Mouse (Mus musculus) heart, embryonic 11.5 days (tissue): ENCODE data around the gene Nphp3. TPM values are rescaled to one million over a fixed set of nuclear protein-coding genes. Genes with fewer than 3 reads are reported as not detected.

Experiments
- ATAC-seq: fragments of 200-750 bp; cut with Nextera tagmentation; replicated peaks from 2 replicates; pipeline ENCODE4 v1.8.0; 2017; ENCODE audit warnings: moderate library complexity; ENCODE audit not compliant: insufficient number of reproducible peaks, low FRiP score, low TSS enrichment
- H3K27ac ChIP-seq: fragments of 300-500 bp; sonication (generic); 2 replicates; pipeline ENCODE4 v1.5.1; 2014; ENCODE audit warnings: mild to moderate bottlenecking, low read depth, low read length
- H3K27me3 ChIP-seq: fragments of 300-500 bp; sonication (generic); 2 replicates; pipeline ENCODE4 v1.6.1; 2014; ENCODE audit warnings: mild to moderate bottlenecking, low read length, mixed read lengths; ENCODE audit not compliant: control insufficient read depth, insufficient read depth
- H3K36me3 ChIP-seq: fragments of 300-500 bp; sonication (generic); 2 replicates; pipeline ENCODE4 v1.6.1; 2014; ENCODE audit warnings: mild to moderate bottlenecking, low read length, moderate library complexity, mixed read lengths; ENCODE audit not compliant: control insufficient read depth, insufficient read depth
- H3K4me1 ChIP-seq: fragments of 300-500 bp; sonication (generic); 2 replicates; pipeline ENCODE4 v1.6.1; 2014; ENCODE audit warnings: low read length; ENCODE audit not compliant: control insufficient read depth, insufficient read depth
- H3K4me2 ChIP-seq: fragments of 300-500 bp; sonication (generic); 2 replicates; pipeline ENCODE4 v1.6.1; 2014; ENCODE audit warnings: mild to moderate bottlenecking, moderate library complexity
- H3K4me3 ChIP-seq: fragments of 300-500 bp; sonication (generic); 2 replicates; pipeline ENCODE4 v1.5.1; 2014; ENCODE audit warnings: low read depth, low read length
- H3K9ac ChIP-seq: fragments of 300-500 bp; sonication (generic); 2 replicates; pipeline ENCODE4 v1.6.1; 2014; ENCODE audit warnings: mild to moderate bottlenecking, low read depth, low read length, moderate library complexity
- H3K9me3 ChIP-seq: fragments of 300-500 bp; sonication (generic); replicated peaks from 2 replicates; pipeline ENCODE4 v1.6.1; 2016; ENCODE audit warnings: low read length; ENCODE audit not compliant: control insufficient read depth
- WGBS: fragments of 180-500 bp; shearing (Covaris S2); extraction: QIAGEN DNeasy Blood & Tissue Kit; methylation state at CpG from one replicate; pipeline ENCODE4 v1.1.7; 2014; ENCODE audit not compliant: insufficient replicate concordance; 5-methylcytosine and 5-hydroxymethylcytosine counted together
- polyA plus RNA-seq: library from polyadenylated mRNA; unstranded; fragments of >200 nt; fragmentation: Nextera tagmentation; extraction: Ambion mirVana; gene quantifications from 2 replicates; pipeline ENCODE4 v1.2.1, GENCODE M21; 2014

Nphp3 gene
- 4.1 and 5.0 TPM in 2 replicates for polyA plus RNA-seq

DNA sequence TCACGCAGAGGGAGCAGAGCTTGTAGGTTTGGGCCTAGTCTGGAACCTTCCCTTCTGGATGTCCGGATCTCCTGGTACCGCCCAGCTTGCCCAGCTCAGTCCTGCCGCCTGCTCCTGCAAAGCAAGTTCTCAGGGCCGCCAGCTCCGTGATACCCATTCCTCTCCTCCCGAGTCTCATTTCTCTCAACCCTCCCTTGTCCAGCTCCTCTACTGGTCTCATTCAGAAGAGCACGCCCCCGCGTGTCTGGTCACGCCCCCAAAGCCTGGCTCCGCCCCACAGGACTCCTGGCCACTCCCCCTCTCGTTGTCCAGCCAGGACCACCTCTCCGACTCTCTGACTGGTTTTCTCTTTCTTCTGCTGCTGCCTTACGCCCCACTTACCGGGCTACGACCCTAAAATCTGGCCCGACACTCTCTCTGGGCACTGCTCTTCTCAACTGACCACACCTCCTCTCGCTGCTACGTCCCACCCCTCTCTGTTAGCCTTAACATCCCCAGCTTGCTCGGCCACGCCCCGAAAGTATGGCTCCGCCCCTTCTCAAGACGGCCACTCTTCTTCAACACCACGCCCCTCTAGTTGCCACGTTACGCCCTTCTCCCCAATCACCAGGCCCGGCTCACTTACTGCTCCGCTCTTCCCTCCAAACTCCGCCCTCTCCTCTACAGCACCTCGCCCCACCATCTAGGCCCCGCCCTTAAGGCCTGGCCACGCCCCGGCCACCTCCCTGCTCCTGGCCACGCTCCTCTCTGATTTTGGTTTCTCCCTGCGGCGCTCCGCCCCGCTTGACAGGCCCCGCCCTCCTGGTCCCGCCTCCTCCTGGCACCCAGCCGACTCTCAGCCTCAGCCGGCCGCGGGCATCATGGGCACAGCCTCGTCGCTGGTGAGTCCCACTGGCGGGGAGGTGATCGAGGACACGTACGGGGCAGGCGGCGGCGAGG, at the start of gene Nphp3:
Gene Nphp3 (plus strand): TSS at position 624 of the 939 bp plus-strand sequence.
- under 1% methylated on average over 55 of the region's 55 CpGs for WGBS
- peak; percentile 98 for ATAC-seq
- H3K27me3 ChIP-seq = no peaks in the 10 kb centered on the region
- H3K36me3 ChIP-seq = no peaks in the 10 kb centered on the region
- peaks cover 11% of the 10 kb centered on the region for H3K4me1 ChIP-seq
- peak within 1 kb of the TSS; percentile 65 for H3K4me3 ChIP-seq
- H3K27ac ChIP-seq = peak within 1 kb of the TSS; percentile 74
- H3K4me2 ChIP-seq = peak within 1 kb of the TSS; percentile 82
- no peaks in the 10 kb centered on the region for H3K9me3 ChIP-seq
- H3K9ac ChIP-seq = peak within 1 kb of the TSS; percentile 73

DNA sequence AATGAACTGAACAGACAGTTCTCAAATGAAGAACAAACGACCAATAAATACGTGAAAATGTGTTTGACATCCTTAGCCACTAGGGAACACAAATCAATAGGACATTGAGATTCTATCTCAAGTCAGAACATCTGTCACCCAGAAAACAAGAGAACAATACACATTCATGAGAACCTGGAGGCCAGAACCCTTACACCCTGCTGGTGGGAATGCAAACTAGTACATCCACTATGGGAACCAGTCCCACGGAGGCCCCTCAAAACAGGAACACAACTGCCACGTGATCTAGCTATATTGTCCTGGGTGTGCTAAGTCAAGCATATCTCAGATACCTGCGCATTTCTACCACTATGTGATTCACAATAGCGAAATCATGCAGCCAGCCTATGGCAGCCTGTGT, 43.6 kb upstream of the Nphp3 start:
- H3K9me3 ChIP-seq = no peaks in the 10 kb centered on the region
- no peak overlapping the region for H3K4me2 ChIP-seq
- no peaks in the 10 kb centered on the region for H3K4me1 ChIP-seq
- no peaks in the 10 kb centered on the region for H3K27me3 ChIP-seq
- H3K4me3 ChIP-seq = no peak overlapping the region
- ATAC-seq = no peak
- H3K9ac ChIP-seq = no peak overlapping the region
- WGBS = 80% methylated on average over 6 of the region's 6 CpGs
- no peak overlapping the region for H3K27ac ChIP-seq
- H3K36me3 ChIP-seq = no peaks in the 10 kb centered on the region

DNA sequence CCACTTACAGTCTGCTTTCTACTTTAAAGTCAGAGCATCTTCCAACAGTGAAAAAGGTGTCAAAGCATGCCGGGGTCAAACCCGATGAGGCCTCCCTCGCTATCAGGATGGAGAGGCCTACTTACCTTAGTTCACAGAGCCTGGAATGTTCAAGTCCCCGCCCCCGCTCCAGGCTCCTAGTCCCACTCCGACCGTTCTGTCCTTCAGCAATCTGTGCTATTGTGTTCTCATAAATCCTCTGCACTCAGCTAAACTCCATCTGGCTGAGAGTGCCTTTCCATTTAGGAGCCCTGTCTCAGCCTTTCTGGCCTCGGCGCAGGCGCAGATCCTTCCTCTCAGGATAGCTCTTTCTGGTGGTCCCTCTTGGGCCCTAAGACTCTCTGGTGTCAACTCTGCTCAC, 42.4 kb upstream of the Nphp3 start:
- ATAC-seq = no peak
- H3K4me2 ChIP-seq = no peak overlapping the region
- no peaks in the 10 kb centered on the region for H3K27me3 ChIP-seq
- H3K27ac ChIP-seq = no peak overlapping the region
- no peak overlapping the region for H3K4me3 ChIP-seq
- H3K36me3 ChIP-seq = no peaks in the 10 kb centered on the region
- WGBS = 60% methylated on average over 10 of the region's 10 CpGs
- no peaks in the 10 kb centered on the region for H3K4me1 ChIP-seq
- H3K9ac ChIP-seq = no peak overlapping the region
- H3K9me3 ChIP-seq = no peaks in the 10 kb centered on the region

DNA sequence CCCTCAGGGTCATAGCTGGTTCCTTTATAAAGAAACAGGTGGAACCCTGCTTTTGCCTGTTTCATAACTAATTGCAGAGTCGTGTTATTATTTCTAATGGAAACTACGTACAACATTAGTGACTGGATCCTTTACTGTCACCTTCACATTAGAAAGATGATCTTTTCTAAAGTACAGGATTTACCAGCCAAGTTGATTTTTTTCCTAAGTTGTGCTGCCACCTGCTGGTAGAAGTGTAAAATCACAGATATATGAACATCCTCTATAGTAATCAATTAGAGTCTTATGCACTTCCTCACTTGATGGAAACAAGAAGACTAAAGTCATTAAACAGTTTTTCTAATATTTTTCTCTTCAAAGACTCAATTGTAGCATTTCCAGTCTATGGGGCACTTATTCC, 5.8 kb upstream of the Nphp3 start:
- H3K27ac ChIP-seq = no peak overlapping the region
- ATAC-seq = no peak

DNA sequence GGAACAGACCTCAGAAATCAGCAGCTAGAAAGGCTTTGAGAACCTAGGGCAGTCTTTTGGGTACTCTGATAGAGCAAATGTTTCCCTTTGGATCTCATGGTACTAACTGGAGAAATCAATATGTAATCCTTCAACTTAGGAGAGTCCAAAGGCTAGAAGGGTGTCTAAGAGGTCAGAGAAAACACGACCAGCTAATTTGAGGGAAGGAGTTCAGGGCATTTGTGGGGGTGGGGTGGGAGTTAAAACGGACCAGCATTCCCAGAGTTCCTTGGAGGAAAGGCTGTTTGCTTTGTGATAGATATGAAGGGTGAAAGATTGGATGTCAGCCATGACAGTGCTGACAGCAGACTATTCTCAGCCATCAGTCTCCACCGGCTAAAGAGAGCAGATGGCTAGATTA, 1.7 kb upstream of the Nphp3 start:
- Histone ChIP-seq H3K27me3 (no peaks in the 10 kb centered on the region), H3K9ac (no peak overlapping the region), H3K4me1 (peaks cover 11% of the 10 kb centered on the region), H3K4me3 (no peak overlapping the region), H3K4me2 (no peak overlapping the region), H3K9me3 (no peaks in the 10 kb centered on the region), H3K36me3 (no peaks in the 10 kb centered on the region), H3K27ac (no peak overlapping the region)
- WGBS = 10% methylated on average over 3 of the region's 3 CpGs
- no peak for ATAC-seq

More for the DNA sequence above, 5.8 kb upstream of the Nphp3 start:
- WGBS = 7% methylated on average over 2 of the region's 2 CpGs
- H3K4me3 ChIP-seq = no peak overlapping the region
- no peaks in the 10 kb centered on the region for H3K36me3 ChIP-seq
- no peak overlapping the region for H3K4me2 ChIP-seq
- no peaks in the 10 kb centered on the region for H3K9me3 ChIP-seq
- no peaks in the 10 kb centered on the region for H3K27me3 ChIP-seq
- peaks cover 10% of the 10 kb centered on the region for H3K4me1 ChIP-seq
- no peak overlapping the region for H3K9ac ChIP-seq

DNA sequence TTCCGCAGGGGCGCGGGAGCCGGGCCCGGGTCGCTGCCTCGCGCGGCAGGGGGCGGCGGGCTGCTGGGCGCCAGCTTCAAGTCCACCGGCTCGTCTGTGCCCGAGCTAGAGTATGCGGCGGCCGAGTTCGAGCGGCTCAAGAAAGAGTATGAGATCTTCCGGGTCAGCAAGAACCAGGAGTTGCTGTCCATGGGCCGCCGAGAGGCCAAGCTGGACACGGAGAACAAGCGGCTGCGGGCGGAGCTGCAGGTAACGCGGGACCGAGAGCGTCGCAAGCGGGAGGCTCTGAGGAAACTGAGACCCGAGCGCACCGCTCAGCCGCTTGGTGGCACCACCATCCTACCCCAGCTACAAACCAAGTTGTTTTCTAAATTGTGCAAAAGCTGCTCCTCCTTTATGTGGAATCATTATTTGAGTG, 578 bp downstream of the Nphp3 start:
- Histone ChIP-seq H3K4me3 (peak overlapping the region; percentile 65), H3K9me3 (no peaks in the 10 kb centered on the region), H3K27me3 (no peaks in the 10 kb centered on the region), H3K4me1 (peaks cover 11% of the 10 kb centered on the region), H3K4me2 (peak overlapping the region; percentile 82), H3K27ac (peak overlapping the region; percentile 58; the same call in 1 of the 2 replicates), H3K36me3 (no peaks in the 10 kb centered on the region), H3K9ac (peak overlapping the region; percentile 73)
- under 1% methylated on average over 37 of the region's 37 CpGs for WGBS
- ATAC-seq = peak; percentile 51

DNA sequence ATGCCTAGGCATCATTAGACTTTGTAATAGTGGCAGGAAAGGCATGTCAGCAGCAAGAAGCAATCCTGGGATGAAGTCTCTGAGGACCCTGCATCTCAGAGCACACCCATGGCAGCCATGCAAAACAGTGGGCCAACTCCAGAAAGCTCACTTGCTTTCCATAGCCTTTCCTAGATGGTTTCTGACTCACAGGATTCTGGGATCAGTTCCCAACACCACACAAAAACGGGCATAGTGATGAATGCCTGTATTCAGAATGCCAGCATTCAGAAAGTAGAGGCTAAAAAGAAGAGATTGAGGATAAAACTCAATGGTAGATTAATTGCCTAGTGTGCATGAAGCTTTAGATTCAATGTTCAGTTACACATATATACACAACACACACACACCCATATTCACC, 12.2 kb downstream of the Nphp3 start:
- no peak for ATAC-seq
- Histone ChIP-seq H3K27ac (no peak overlapping the region), H3K9ac (no peak overlapping the region), H3K36me3 (0 out of 2 replicates have a peak, but pooled peaks cover 15% of the 10 kb centered on the region), H3K4me2 (no peak overlapping the region), H3K4me1 (no peaks in the 10 kb centered on the region), H3K9me3 (no peaks in the 10 kb centered on the region), H3K27me3 (no peaks in the 10 kb centered on the region), H3K4me3 (no peak overlapping the region)
- WGBS = 48% methylated on average over 1 of the region's 1 CpGs

DNA sequence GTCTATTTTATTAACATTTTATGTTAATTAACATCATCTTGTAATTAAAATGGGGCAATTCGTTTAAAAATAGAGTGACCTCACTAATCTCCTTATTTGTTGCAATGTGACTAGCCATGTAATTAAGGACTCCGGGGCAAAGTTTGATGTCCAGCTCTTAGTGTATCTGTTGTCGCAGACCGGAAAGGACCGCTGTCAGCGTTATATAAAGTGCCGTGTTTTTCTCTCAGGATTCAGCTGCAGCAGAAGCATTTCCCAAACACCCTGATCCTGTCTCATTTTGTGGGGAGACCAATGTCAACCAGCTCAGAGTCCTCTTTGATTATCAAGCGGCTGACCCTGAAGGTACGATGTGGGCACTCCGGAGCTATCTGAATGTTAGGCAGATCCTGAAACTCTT, 18.7 kb downstream of the Nphp3 start:
- H3K4me1 ChIP-seq = no peaks in the 10 kb centered on the region
- ATAC-seq = no peak
- H3K27ac ChIP-seq = no peak overlapping the region
- H3K9me3 ChIP-seq = no peaks in the 10 kb centered on the region
- no peak overlapping the region for H3K4me3 ChIP-seq
- WGBS = 85% methylated on average over 10 of the region's 10 CpGs
- H3K36me3 ChIP-seq = peaks cover 24% of the 10 kb centered on the region
- no peaks in the 10 kb centered on the region for H3K27me3 ChIP-seq
- H3K9ac ChIP-seq = no peak overlapping the region
- no peak overlapping the region for H3K4me2 ChIP-seq
